Mouse (Mus musculus): ENCODE measurements around the gene Tbc1d22a. TPM values are rescaled to one million over a fixed set of nuclear protein-coding genes. Genes with fewer than 3 reads are reported as not detected.
A peak's percentile ranks its signal among the peaks of the same experiment; 100 is the strongest.

Gene Tbc1d22a
- total and polyA plus RNA-seq, 2 experiments from 2014 or later = 13.1 to 20.5 TPM

GRCm38 (mm10) chr15:86260111-86260510 is 45.9 kb downstream of the Tbc1d22a start:
- Histone ChIP-seq H3K27me3 (ENCODE audit: insufficient read depth, low read length) (no peaks in the 10 kb centered on the region), H3K4me3 (ENCODE audit: low read depth, low read length) (no peak overlapping the region), H3K4me2 (ENCODE audit: low read depth) (no peak overlapping the region), H3K9ac (no peak overlapping the region), H3K9me3 (ENCODE audit: low read length) (no peaks in the 10 kb centered on the region), H3K36me3 (ENCODE audit: insufficient read depth) (no peaks in the 10 kb centered on the region), H3K27ac (ENCODE audit: low read depth, low read length) (no peak overlapping the region), H3K4me1 (ENCODE audit: insufficient read depth) (no peaks in the 10 kb centered on the region)
- WGBS = 83% methylated on average over 4 of the region's 4 CpGs
- TF ChIP-seq CTCF (IDR thresholded peaks at IDR 0.05; ENCODE audit: low read depth) = no peak
- no peak for ATAC-seq
- DNase-seq = no peak

GRCm38 (mm10) chr15:86264389-86264788 is 50.1 kb downstream of the Tbc1d22a start:
- no peaks in the 10 kb centered on the region for H3K4me1 ChIP-seq (ENCODE audit: insufficient read depth)
- DNase-seq (no peak), ATAC-seq (no peak)
- TF ChIP-seq CTCF (IDR thresholded peaks at IDR 0.05; ENCODE audit: low read depth) = no peak
- WGBS = 75% methylated on average over 3 of the region's 3 CpGs
- no peaks in the 10 kb centered on the region for H3K36me3 ChIP-seq (ENCODE audit: insufficient read depth)
- H3K9me3 ChIP-seq (ENCODE audit: low read length) = no peaks in the 10 kb centered on the region
- no peak overlapping the region for H3K9ac ChIP-seq
- no peaks in the 10 kb centered on the region for H3K27me3 ChIP-seq (ENCODE audit: insufficient read depth, low read length)
- H3K4me3 ChIP-seq (ENCODE audit: low read depth, low read length) = no peak overlapping the region
- H3K4me2 ChIP-seq (ENCODE audit: low read depth) = no peak overlapping the region
- H3K27ac ChIP-seq (ENCODE audit: low read depth, low read length) = no peak overlapping the region

- ATAC-seq (peak; percentile 61; the same call in 1 of the 2 replicates), DNase-seq (no peak)
- Histone ChIP-seq H3K27me3 (ENCODE audit: insufficient read depth, low read length) (no peaks in the 10 kb centered on the region), H3K36me3 (ENCODE audit: insufficient read depth) (no peaks in the 10 kb centered on the region), H3K4me1 (ENCODE audit: insufficient read depth) (no peaks in the 10 kb centered on the region), H3K9ac (no peak overlapping the region), H3K4me2 (ENCODE audit: low read depth) (no peak overlapping the region), H3K4me3 (ENCODE audit: low read depth, low read length) (no peak overlapping the region), H3K27ac (ENCODE audit: low read depth, low read length) (no peak overlapping the region), H3K9me3 (ENCODE audit: low read length) (no peaks in the 10 kb centered on the region)
- WGBS = 26% methylated on average over 7 of the region's 7 CpGs
- no peak for TF ChIP-seq CTCF (IDR thresholded peaks at IDR 0.05; ENCODE audit: low read depth)
Observed at GRCm38 (mm10) chr15:86264803-86265202, 50.5 kb downstream of the Tbc1d22a start.

GRCm38 (mm10) chr15:86266975-86267374 is 52.7 kb downstream of the Tbc1d22a start:
- no peak for TF ChIP-seq CTCF (IDR thresholded peaks at IDR 0.05; ENCODE audit: low read depth)
- H3K4me2 ChIP-seq (ENCODE audit: low read depth) = no peak overlapping the region
- no peaks in the 10 kb centered on the region for H3K9me3 ChIP-seq (ENCODE audit: low read length)
- H3K27me3 ChIP-seq (ENCODE audit: insufficient read depth, low read length) = no peaks in the 10 kb centered on the region
- no peaks in the 10 kb centered on the region for H3K4me1 ChIP-seq (ENCODE audit: insufficient read depth)
- WGBS = 64% methylated on average over 4 of the region's 4 CpGs
- no peak for DNase-seq
- H3K4me3 ChIP-seq (ENCODE audit: low read depth, low read length) = no peak overlapping the region
- H3K27ac ChIP-seq (ENCODE audit: low read depth, low read length) = no peak overlapping the region
- ATAC-seq = no peak
- no peak overlapping the region for H3K9ac ChIP-seq
- H3K36me3 ChIP-seq (ENCODE audit: insufficient read depth) = no peaks in the 10 kb centered on the region

GRCm38 (mm10) chr15:86268526-86268925 is 54.3 kb downstream of the Tbc1d22a start:
- no peak for ATAC-seq
- Histone ChIP-seq H3K36me3 (ENCODE audit: insufficient read depth) (no peaks in the 10 kb centered on the region), H3K4me3 (ENCODE audit: low read depth, low read length) (no peak overlapping the region), H3K4me2 (ENCODE audit: low read depth) (no peak overlapping the region), H3K9ac (no peak overlapping the region), H3K9me3 (ENCODE audit: low read length) (no peaks in the 10 kb centered on the region), H3K4me1 (ENCODE audit: insufficient read depth) (no peaks in the 10 kb centered on the region), H3K27me3 (ENCODE audit: insufficient read depth, low read length) (no peaks in the 10 kb centered on the region), H3K27ac (ENCODE audit: low read depth, low read length) (no peak overlapping the region)
- DNase-seq = no peak
- WGBS = 65% methylated on average over 1 of the region's 1 CpGs
- no peak for TF ChIP-seq CTCF (IDR thresholded peaks at IDR 0.05; ENCODE audit: low read depth)

GRCm38 (mm10) chr15:86275754-86276153 is 61.5 kb downstream of the Tbc1d22a start:
- Histone ChIP-seq H3K4me3 (ENCODE audit: low read depth, low read length) (no peak overlapping the region), H3K9me3 (ENCODE audit: low read length) (no peaks in the 10 kb centered on the region), H3K4me2 (ENCODE audit: low read depth) (no peak overlapping the region), H3K27ac (ENCODE audit: low read depth, low read length) (no peak overlapping the region), H3K9ac (no peak overlapping the region), H3K4me1 (ENCODE audit: insufficient read depth) (peaks cover 36% of the 10 kb centered on the region), H3K36me3 (ENCODE audit: insufficient read depth) (no peaks in the 10 kb centered on the region), H3K27me3 (ENCODE audit: insufficient read depth, low read length) (peaks cover 3% of the 10 kb centered on the region; the same call in 1 of the 2 replicates)
- DNase-seq (no peak), ATAC-seq (no peak)
- 76% methylated on average over 7 of the region's 7 CpGs for WGBS
- no peak for TF ChIP-seq CTCF (IDR thresholded peaks at IDR 0.05; ENCODE audit: low read depth)

- no peaks in the 10 kb centered on the region for H3K9me3 ChIP-seq (ENCODE audit: low read length)
- WGBS = 17% methylated on average over 11 of the region's 11 CpGs
- TF ChIP-seq CTCF (IDR thresholded peaks at IDR 0.05; ENCODE audit: low read depth) = peak; percentile 66
- peak overlapping the region; percentile 66 for H3K27ac ChIP-seq (ENCODE audit: low read depth, low read length)
- peaks cover 3% of the 10 kb centered on the region; the same call in 1 of the 2 replicates for H3K27me3 ChIP-seq (ENCODE audit: insufficient read depth, low read length)
- no peak overlapping the region for H3K9ac ChIP-seq
- H3K4me2 ChIP-seq (ENCODE audit: low read depth) = peak overlapping the region; percentile 42
- DNase-seq (peak; percentile 74), ATAC-seq (peak; percentile 74)
- H3K4me1 ChIP-seq (ENCODE audit: insufficient read depth) = peaks cover 38% of the 10 kb centered on the region
- no peak overlapping the region for H3K4me3 ChIP-seq (ENCODE audit: low read depth, low read length)
- no peaks in the 10 kb centered on the region for H3K36me3 ChIP-seq (ENCODE audit: insufficient read depth)
Observed at GRCm38 (mm10) chr15:86276538-86277264, 62.4 kb downstream of the Tbc1d22a start.
